ENCODE assay signal across 18 mouse cellular contexts in the genomic region with DNA sequence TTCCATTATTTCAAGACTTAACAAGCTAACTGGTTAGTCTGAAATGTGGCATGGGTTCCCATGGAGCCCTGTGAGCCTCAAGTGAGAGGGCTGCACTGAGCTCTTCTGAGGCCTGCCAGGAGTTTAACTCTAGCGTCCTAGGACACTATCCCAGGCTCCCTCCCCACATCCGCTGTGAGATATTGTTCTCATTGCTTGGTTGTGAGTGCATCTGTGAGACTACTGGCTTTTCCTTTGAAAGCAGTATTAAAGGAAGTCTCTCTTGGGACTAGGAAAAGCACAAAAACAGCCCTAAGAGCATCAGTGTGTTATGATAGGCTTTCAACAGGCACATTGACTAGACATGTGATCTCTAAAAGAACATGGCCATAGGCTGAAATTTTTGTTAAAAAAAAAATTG. TPM values are rescaled to one million over a fixed set of nuclear protein-coding genes. Genes with fewer than 3 reads are reported as not detected.
A peak's percentile ranks its signal among the peaks of the same experiment; 100 is the strongest.
DNase-seq lines count a peak whose midpoint lies in the region; TF ChIP-seq lines count a peak whose summit lies in the region.
"Had no signal": no experiment of that assay in that cellular context is flagged by ENCODE, and none has a peak within 500 bp of the region (broad histone marks: within the 10 kb centered on the region; RNA-seq: fewer than 3 reads in every experiment).

No protein-coding gene starts in this region.

- H3K4me3 ChIP-seq in gastrocnemius, adult 2 months, result no peak overlapping the region
- H3K4me3 ChIP-seq in MEL (ENCODE audit: control insufficient read depth in 1 of 2, insufficient read depth in 1 of 2, low read depth in 2 of 2, low read length in 2 of 2), result no peak overlapping the region
- H3K4me3 ChIP-seq: embryonic facial prominence, embryonic 13.5 days; hindbrain, embryonic 13.5 days had no signal

- no peaks in the 10 kb centered on the region for H3K79me2 ChIP-seq in MEL (ENCODE audit: control insufficient read depth, insufficient read depth, low read length, poor library complexity)

- no peaks in the 10 kb centered on the region for H3K27me3 ChIP-seq in MEL (ENCODE audit: control insufficient read depth in 1 of 2, insufficient read depth in 2 of 2, low read length in 2 of 2)
- H3K27me3 ChIP-seq: embryonic facial prominence, embryonic 13.5 days; hindbrain, embryonic 13.5 days; Patski had no signal

- DNase-seq in gastrocnemius, adult 2 months, result no peak
- no peak for DNase-seq in gastrocnemius, postnatal 4 days (ENCODE audit: low spot score in 2 of 2)
- peak; percentile 51 for DNase-seq in heart, adult 8-10 months (ENCODE audit: low spot score)
- no peak for DNase-seq in heart, postnatal 25 days (ENCODE audit: low spot score)
- no peak for DNase-seq in MEL (ENCODE audit: low read depth, low spot score)
- peak; percentile 18 for DNase-seq in heart, postnatal 4 days
- no peak for DNase-seq in spleen, adult 12 weeks (ENCODE audit: low spot score)
- DNase-seq: adrenal gland, postnatal 14 days; cerebellum, adult 11-12 months; cerebellum, adult 9-11 months; cerebellum, postnatal 36 days; gastrocnemius, postnatal 36 days; kidney, adult 2 months had no signal

- H3K9ac ChIP-seq in MEL (ENCODE audit: control insufficient read depth, low read depth, low read length, poor library complexity, severe bottlenecking), result no peak overlapping the region
- H3K9ac ChIP-seq: embryonic facial prominence, embryonic 13.5 days; hindbrain, embryonic 13.5 days had no signal

- intact Hi-C loops in gastrocnemius, adult 2 months (cut with DNase I), result loop anchor here (2.0 kb wide), 1 partner anchor 14 kb away; no protein-coding TSS in a partner anchor
- intact Hi-C loops in heart, postnatal 25 days (cut with DNase I), result no loop called here

- TF ChIP-seq RAD21 in MEL (IDR thresholded peaks at IDR 0.05; ENCODE audit: low read depth, low read length), result no peak

- peaks cover 0 to 20% of the 10 kb centered on the region in 2 experiments; a peak in 3 of 4 replicates for H3K36me3 ChIP-seq in MEL (ENCODE audit: control insufficient read depth in 1 of 2, insufficient read depth in 2 of 2, low read length in 2 of 2)

- TF ChIP-seq CTCF in gastrocnemius, adult 2 months (IDR thresholded peaks at IDR 0.05), result no peak
- no peak for TF ChIP-seq CTCF in MEL (IDR thresholded peaks at IDR 0.05 in 2 of 3, conservative IDR thresholded peaks at IDR 0.05 in 1 of 3; ENCODE audit: control insufficient read depth in 1 of 3, insufficient read depth in 1 of 3, low read depth in 2 of 3, low read length in 3 of 3, poor library complexity in 1 of 3, severe bottlenecking in 1 of 3)

- no peak for TF ChIP-seq EP300 in MEL (IDR thresholded peaks at IDR 0.05; ENCODE audit: low read depth in 1 of 2, low read length in 2 of 2)

- no peaks in the 10 kb centered on the region for H3K4me1 ChIP-seq in MEL (ENCODE audit: control insufficient read depth in 1 of 2, insufficient read depth in 2 of 2, low read length in 2 of 2)
- H3K4me1 ChIP-seq: embryonic facial prominence, embryonic 13.5 days; hindbrain, embryonic 13.5 days had no signal

- H3K9me3 ChIP-seq in MEL (replicated peaks; ENCODE audit: insufficient read depth, low read length), result no peaks in the 10 kb centered on the region
- H3K9me3 ChIP-seq: embryonic facial prominence, embryonic 13.5 days; hindbrain, embryonic 13.5 days had no signal

- TF ChIP-seq POLR2A in MEL (IDR thresholded peaks at IDR 0.05; ENCODE audit: control insufficient read depth in 1 of 2, insufficient read depth in 1 of 2, low read depth in 1 of 2, low read length in 2 of 2, poor library complexity in 1 of 2), result no peak

- peak overlapping the region; percentile 9; the same call in 1 of the 2 replicates for H3K27ac ChIP-seq in gastrocnemius, adult 2 months
- H3K27ac ChIP-seq in MEL (ENCODE audit: control insufficient read depth, low read depth, low read length), result no peak overlapping the region
- H3K27ac ChIP-seq: embryonic facial prominence, embryonic 13.5 days; hindbrain, embryonic 13.5 days; hindbrain, postnatal 0 days had no signal

TF ChIP-seq in MEL, 35 proteins besides CTCF, POLR2A, EP300 and RAD21:
- TF ChIP-seq POLR2AphosphoS2 (IDR thresholded peaks at IDR 0.05; ENCODE audit: low read length), result peak; percentile 22; the same call in 1 of the 2 replicates
- TF ChIP-seq MAX (IDR thresholded peaks at IDR 0.05; ENCODE audit: low read length), result no peak

RNA-seq across cellular contexts. Expression of a gene that starts 40.4 kb away (rescaled TPM):
- under 1 TPM in 1 of 2 experiments, not detected in 1; 0.11 TPM for total RNA-seq in gastrocnemius, adult 2 months (2021)
- total RNA-seq in gastrocnemius, postnatal 4 days (2021), result 10 to 100 TPM; 14.7 to 15.2 TPM
- total RNA-seq in heart, adult 8-10 months (2022), result under 1 TPM; 0.06 to 0.34 (median 0.20) TPM
- total RNA-seq in heart, postnatal 25 days (2021), result under 1 TPM; 0.31 TPM
- 37.2 and 42.3 TPM in 2 replicates for total RNA-seq in MEL (2012; rRNA removed)
- 10 to 100 TPM; 53.5 to 64.6 TPM for polyA plus RNA-seq in MEL (2012; ENCODE audit: insufficient read depth in 1 of 2, insufficient read length in 2 of 2, low read depth in 1 of 2, low replicate concordance in 2 of 2, missing spikeins in 1 of 2)
- total RNA-seq in heart, postnatal 4 days (2021), result 10 to 100 TPM; 19.7 to 20.3 TPM
- total RNA-seq: gastrocnemius, adult 8-10 months had no signal

RNA-seq across cellular contexts. Expression of a gene that starts 40.5 kb away (rescaled TPM):
- 1 to 10 TPM; 6.7 to 7.2 TPM for total RNA-seq in gastrocnemius, adult 2 months (2021)
- 10 to 100 TPM; 26.1 to 27.6 TPM for total RNA-seq in gastrocnemius, postnatal 4 days (2021)
- total RNA-seq in heart, adult 8-10 months (2022), result 10 to 100 TPM in 3 of 4 experiments, 1 to 10 TPM in 1; 9.7 to 11.2 (median 10.8) TPM
- 10 to 100 TPM; 12.4 to 13.2 TPM for total RNA-seq in heart, postnatal 25 days (2021)
- total RNA-seq in MEL (2012; rRNA removed), result 44.2 and 47.2 TPM in 2 replicates
- 10 to 100 TPM; 83.5 to 84.5 TPM for polyA plus RNA-seq in MEL (2012; ENCODE audit: insufficient read depth in 1 of 2, insufficient read length in 2 of 2, low read depth in 1 of 2, low replicate concordance in 2 of 2, missing spikeins in 1 of 2)
- 10 to 100 TPM; 34.7 to 38.0 TPM for total RNA-seq in heart, postnatal 4 days (2021)

Comparison
In these comparisons a context has a peak if more than half of its experiments do, and no peak if none do; other contexts are left out.
1. DNase-seq: peak in heart, adult 8-10 months (single experiment) and heart, postnatal 4 days (single experiment); none in gastrocnemius, adult 2 months (single experiment), gastrocnemius, postnatal 4 days (0 of 2), heart, postnatal 25 days (single experiment), MEL (single experiment) and spleen, adult 12 weeks (single experiment).
2. RNA of a gene that starts 40.4 kb away (total RNA-seq): 37.2 to 42.3 TPM in MEL, 19.7 to 20.3 TPM in heart, postnatal 4 days and 14.7 to 15.2 TPM in gastrocnemius, postnatal 4 days; 0.31 TPM in heart, postnatal 25 days, 0.06 to 0.34 TPM in heart, adult 8-10 months and 0.11 TPM in gastrocnemius, adult 2 months; every median in the first group is over 10 times any median in the second.